Mouse (Mus musculus): Measurements from ENCODE around the gene Dpp6.

The Dpp6 gene

DNA sequence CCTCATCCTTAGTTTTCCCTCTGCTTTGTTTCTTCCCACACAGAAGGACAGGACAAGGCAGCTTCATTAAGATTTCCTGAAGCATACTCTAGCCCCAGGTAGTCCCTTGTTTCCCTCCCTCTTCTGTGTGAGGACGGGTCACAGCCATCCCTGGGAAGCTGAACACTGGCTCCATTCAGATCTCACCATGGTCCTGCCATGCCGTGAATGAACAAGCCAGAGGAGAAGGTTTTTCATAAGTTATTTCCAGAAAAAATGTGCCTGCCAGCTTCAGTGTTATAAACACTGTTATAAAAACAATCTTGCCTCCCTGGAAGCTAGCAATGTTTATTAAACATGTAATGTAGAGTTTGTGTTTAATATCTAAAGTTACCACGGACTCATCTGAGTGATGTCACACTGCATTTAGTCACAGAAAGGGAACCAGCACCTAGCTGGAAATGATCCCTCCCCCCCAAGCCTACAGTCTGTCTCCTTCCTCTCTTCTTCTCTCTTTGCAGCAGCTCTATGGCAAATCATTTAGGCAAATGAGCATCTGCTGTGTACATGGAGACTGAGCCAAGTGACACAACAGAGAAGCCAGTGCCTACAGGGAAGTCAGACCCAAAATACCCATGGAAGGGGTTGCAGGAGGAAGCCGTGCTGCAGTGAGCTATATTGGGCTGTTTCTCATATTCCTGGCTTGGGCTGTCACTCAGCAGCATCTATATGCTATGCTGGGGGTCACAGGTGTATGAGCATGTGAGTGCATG lies 128.3 kb downstream of the Dpp6 start:
- no peak for DNase-seq (ENCODE audit: extremely low read depth, insufficient read length, low spot score)

DNA sequence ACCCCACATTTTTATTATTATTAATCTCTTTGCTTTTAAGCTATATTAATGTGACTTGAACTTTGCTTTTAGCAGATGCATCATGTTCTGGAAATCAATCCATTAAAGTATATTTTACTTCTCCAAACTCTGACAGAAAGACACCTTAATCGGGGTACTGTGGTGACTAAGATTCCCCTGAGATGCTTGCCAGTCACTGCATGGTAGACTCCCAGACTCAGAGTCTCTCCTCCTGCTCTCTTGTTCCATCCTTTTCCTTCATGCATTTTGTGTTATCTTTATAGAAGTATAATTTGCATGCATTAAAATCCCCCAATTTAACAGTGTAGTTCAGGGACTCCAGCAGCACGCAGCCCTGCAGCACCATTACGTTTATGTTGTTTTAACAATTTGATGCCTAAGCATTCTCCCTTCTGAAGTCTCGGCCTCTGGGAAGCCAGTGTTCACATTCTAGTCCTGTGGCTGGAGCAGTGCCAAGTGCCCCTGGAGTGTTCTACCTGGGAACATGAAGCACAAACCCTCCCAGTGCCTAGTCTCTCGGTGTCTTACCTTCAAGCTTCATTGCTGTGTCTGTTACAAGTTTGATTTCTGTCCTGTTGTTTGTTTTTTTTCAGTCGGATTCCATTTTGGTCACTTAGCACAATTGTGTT lies 153.1 kb downstream of the Dpp6 start:
- no peak for DNase-seq (ENCODE audit: extremely low read depth, insufficient read length, low spot score)

DNA sequence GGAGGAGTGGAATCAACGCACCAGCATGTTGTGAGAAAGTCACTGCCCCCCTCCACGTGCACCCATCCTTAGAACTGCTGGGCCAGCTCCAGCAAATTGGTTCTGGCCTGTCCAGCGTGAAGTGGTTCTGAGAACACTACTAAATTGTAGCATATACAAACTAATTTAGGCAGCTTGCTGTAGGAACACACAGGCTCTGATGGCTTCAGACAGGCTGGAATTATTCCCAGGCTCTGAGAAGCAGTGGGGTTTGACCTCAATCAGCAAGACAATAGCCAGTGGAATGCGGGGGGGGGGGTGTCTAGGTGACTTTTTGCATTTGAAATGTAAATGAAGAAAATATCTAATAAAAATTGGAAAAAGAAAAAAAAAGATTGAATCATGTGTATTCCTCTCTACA lies 156.2 kb downstream of the Dpp6 start:
- DNase-seq (ENCODE audit: extremely low read depth, insufficient read length, low spot score) = no peak

DNA sequence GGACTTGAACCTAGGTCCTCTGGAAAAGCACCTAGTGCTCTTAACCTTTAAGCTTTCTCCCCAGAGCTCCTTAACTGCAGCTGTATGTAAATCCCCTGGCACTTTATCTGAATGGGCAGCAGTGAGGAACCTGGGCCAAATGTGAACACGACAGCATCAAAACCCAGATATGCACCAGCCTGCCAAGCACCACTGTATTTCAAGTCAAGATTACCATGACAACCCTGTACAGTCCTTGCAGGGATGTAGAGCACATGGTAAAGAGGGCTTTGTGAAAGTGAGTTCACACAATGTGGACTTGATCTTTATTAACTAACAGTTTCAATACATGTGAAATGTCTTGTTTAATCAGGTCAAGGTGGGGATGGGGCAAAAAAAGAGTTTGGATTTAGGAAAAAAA lies 162.3 kb downstream of the Dpp6 start:
- DNase-seq (ENCODE audit: extremely low read depth, insufficient read length, low spot score) = no peak

DNA sequence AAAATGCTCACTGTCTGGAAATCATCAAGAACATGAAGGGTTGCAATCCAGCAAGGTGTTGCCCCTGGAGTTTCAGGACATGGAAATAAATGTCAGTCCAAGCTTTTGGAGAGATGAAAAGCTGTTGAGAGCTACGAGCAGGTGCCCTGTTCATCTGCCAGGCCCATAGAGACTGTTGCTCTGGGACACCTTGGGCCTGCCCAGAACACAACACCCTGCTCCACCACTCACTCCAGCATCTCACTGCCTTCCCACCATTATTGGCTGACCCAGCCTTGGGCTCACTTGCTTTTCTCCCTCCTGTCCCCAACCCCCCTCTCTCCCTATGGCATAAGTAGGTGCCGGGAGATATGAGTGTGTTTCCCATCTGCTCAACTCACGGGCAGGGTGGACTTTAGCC lies 162.8 kb downstream of the Dpp6 start:
- no peak for DNase-seq (ENCODE audit: extremely low read depth, insufficient read length, low spot score)

DNA sequence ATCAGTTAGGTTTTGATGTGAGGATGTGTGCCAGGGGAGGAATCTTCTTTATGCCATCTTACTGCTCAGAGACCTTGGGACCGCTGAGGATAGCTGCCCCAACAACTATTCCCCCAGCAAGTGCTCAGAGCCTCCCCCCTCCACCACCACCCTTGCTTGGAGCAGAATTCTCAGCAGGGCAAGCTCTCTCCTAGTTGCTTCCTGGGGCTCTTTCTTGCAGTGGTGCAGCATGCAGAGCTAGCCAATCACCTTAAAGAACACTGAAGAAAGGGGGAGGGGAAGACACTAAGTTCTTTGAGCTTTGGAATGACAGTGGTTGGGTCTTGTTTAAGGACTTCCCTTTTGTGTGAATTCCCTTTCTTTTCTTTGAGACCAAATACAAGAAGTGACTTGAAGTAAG lies 168.1 kb downstream of the Dpp6 start:
- no peak for DNase-seq (ENCODE audit: extremely low read depth, insufficient read length, low spot score)

DNA sequence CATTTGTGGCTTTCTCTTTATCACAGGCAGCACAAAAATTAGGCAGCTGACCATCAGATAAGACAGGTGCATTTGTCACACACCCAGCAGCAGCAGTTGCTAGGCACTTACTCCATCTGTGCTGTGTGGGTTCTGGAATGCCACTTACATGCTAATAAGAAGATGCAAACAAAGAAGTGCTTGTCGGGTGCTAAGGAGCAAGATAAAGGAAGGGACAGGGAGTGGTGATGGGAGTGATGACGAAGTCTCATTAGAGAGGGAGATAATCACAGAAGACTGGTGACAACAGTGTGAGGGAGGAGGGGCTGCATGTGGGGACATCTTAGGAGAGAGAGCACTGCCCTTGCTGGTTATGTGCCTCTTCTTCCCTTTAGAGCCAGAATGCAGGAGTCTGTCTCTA lies 174.6 kb downstream of the Dpp6 start:
- no peak for DNase-seq (ENCODE audit: extremely low read depth, insufficient read length, low spot score)

DNA sequence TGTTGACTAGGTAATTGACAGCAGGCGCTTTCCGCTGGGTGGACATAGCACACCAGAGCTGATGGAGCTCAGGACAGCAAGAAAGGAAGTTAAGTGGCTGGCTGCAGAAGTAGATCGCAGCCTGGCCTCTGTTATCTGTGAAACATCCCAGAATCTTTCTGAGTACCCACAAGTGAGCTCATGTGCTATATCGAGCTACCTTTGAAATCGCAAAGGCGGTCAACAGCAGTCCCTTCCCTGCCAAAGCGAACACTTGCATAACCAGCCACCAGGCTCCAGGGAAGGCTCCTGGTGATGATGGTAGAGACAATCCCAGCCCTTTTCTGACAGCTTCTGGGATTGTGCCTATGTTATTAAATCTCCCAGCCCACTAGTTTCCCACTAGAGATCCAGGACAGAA lies 186.5 kb downstream of the Dpp6 start:
- DNase-seq (ENCODE audit: extremely low read depth, insufficient read length, low spot score) = no peak

DNA sequence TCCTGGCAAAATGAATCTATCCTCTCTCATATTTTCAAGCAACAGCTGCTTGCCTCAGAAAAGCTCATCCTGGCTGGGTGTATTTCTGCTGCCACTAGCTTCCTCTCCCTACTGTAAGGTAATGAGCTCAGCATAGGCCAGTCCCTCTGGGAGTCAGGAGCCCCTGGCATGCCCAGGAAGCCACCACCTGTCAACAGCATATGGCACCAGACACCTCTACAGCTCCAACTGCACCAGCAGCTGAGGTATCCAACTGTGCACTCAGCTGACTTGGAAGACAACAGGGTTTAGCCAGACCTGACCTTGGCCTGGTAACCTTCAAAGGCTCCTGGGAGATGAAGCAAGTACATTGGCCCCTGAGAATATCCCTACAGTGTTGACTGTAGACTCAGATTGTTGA lies 192.2 kb downstream of the Dpp6 start:
- DNase-seq (ENCODE audit: extremely low read depth, insufficient read length, low spot score) = no peak

DNA sequence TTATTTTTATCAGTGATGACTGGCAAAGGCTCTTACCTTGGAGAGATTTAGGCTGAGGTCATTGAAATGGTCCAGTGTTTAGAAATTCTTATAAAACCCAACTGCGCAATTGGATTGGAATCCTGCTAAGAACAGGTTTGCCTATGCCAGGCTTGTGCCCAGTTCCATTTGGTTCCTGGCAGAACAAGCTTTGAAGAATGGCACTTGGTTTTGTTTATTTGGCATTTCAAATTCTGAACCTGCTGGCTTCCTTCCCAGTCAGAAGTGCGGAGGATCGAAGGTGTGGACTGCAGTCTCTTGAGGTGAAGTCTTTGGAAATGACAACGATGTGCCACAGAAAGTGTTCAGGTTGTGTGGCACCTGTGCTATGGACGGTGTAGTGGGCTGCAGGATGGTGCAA lies 193.6 kb downstream of the Dpp6 start:
- DNase-seq (ENCODE audit: extremely low read depth, insufficient read length, low spot score) = no peak

DNA sequence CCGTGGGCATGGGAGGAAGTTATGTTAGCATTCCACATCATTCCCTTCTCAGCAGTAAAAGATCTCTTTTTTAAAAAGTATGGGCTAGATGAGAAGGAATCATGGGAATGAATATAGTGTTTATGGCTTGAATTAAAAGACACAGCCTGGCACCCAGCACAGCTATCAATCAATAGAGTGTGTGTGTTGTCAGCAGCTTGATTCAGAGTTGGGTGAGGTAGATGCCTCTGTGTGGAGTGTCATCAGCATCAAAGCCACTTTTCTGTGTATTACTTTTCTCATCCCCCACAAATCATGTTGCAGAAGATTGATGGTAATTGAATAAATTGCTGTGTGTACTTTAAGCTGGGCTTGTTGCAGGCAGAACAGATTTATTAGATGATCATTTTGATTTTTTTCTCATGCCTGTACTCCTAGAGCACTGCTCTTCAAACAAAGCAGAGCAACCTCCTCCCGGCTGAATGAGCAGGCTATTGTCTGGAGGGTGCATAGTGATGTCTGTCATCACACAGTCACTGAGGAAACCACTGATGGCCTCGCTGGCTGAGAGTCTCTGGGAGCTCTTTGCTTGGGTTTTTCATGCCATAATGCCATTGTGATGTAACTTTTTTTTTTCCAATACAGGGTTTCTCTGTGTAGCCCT lies 201.4 kb downstream of the Dpp6 start:
- DNase-seq (ENCODE audit: extremely low read depth, insufficient read length, low spot score) = no peak

DNA sequence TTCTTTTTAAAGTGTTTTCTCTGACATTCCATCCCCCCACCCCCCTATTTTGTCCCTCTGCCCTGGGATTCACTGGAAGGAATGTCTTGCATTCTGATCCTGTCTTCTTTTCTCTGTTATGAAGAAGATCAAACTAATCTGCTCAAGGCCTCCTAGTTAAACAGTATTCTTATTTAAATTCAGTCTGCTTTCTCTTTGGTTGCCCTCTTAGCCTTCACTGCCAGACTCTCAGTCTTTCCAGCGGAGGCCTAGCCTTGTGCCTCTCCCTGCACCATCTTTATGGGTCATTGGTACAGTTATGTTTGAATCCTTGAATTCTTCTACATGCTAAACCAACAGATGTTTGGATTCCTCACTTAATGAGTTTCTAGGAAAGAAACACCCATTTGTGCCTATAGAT lies 211.6 kb downstream of the Dpp6 start:
- DNase-seq (ENCODE audit: extremely low read depth, insufficient read length, low spot score) = no peak

DNA sequence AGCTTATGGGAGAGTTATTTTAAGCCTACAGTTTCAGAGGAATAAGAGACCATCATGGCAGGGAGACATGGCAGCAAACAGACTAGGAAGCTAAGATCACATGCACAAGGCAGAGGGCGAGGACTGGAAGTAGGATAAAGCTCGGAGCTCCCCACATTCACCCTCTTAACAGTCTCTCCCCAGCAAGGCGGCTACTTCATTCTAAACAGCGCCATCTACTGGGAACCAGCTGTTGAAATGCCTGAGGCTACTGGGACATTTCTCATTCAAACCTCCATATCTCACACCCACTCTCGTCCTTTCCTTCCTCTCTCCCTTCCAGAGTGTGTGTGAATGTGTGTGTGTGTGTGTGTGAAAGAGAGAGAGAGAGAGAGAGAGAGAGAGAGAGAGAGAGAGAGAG lies 212.8 kb downstream of the Dpp6 start:
- DNase-seq (ENCODE audit: extremely low read depth, insufficient read length, low spot score) = no peak

DNA sequence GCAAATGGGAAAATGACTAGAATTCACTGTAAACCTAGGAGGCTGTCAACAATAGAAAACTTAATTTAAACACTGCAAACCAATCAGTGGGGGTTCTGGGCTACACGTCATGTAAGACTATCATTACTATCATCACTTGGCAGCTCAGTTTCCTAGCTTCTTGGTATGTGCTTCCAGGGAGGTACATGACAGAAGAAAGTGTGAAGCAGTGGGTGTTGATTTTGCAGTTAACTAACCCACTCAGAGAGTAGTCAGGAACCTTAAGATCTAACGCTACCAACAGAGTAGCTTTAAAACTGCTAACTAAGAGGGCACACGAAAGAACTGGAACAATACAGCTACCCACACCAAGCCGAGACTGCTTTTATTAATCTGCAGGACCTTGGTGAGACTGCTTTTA lies 217.9 kb downstream of the Dpp6 start:
- DNase-seq (ENCODE audit: extremely low read depth, insufficient read length, low spot score) = no peak

DNA sequence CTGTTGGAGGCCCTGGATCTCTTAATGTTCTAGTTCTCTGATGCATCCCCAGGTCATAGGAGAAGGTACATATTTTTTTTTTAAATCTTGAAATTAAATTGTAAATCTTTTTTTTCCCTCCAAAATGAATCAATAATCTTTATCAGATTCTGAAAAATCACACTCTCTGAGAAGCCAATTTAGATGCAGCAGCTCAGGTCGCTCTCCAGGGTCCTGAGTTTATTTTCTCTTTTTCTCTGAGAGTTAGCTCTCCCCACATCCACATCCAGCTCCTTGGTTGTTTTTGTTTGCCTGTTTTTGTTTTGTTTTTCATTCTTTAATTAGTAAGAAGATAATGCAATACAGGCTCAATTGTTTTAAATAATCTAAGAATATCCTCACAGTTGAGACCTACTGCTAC lies 218.3 kb downstream of the Dpp6 start:
- no peak for DNase-seq (ENCODE audit: extremely low read depth, insufficient read length, low spot score)

DNA sequence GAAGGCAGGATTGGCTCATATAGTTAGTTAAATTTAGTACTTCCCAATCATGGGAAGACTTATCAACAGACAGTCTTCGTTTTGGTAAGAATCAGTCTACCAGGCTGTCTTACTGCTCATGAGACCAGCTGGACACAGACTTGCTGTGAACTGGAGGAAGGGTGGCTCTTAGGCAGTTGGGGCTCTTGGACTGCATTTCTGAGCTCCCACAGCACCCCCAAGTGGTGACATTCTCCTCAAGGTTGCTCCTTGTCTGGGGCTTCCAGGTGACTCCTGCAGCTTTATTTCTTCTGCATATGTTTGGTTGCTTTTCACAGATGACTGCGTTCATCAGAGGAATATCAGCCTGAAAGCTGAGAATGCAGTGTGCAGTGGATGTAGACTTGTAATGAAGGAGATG lies 218.9 kb downstream of the Dpp6 start:
- no peak for DNase-seq (ENCODE audit: extremely low read depth, insufficient read length, low spot score)

DNA sequence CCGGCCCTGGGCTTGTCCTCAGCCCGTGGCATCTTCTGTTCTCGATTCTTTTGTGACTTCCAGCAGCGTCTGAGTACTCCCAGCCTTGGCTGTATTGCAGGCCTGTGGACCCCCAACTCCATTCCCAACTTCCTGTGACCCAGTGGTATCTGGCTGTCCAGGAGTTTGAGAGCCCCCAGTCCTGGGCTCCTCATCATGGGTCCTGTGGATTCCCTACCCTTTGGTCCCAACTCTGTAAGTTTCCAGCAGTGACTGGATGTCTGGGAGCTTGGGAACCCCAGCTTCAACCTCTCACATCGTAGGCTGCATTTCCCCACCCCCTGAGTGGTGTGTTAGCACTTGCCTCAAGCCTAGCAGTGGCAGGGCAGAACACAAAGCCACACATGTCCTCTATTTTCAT lies 220.8 kb downstream of the Dpp6 start:
- no peak for DNase-seq (ENCODE audit: extremely low read depth, insufficient read length, low spot score)

DNA sequence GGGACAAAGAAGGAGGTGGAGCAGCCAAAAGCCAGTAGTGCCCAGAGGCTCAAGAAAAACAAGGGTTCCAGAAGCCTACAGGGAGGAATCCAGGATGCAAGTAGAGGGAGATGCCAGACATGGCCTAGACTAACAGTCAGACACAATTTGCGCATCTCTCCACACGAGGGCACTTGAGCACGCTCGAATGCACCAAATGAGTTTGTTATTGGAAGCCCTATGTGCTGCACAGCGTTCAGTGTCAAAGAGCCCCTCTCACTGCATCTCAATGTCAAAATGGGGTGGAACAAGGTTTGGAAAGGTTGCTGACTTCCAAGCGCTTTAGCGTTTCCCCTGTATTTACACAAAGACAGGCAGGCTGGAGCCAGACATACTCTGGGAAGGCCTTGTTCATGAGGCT lies 231.2 kb downstream of the Dpp6 start:
- no peak for DNase-seq (ENCODE audit: extremely low read depth, insufficient read length, low spot score)

DNA sequence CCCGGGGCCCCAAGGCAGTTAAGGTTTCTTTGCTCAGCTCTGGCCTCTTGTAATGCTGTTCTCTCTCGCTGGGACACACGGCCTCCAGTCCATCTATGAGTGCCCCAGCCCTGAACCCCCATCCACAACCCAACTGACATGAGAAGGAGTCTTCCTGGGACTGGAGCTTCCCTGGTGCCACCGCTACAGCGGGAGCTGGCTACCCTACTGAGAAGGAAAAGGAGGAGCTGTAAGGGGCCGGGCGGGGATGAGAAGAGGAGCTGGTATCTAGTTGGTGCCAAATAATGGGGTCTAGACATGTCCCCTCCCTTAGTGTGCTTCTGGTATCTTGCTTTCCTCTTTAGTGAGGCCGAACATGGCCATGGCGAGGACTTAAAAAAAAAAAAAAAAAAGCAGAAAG lies 231.9 kb downstream of the Dpp6 start:
- no peak for DNase-seq (ENCODE audit: extremely low read depth, insufficient read length, low spot score)

DNA sequence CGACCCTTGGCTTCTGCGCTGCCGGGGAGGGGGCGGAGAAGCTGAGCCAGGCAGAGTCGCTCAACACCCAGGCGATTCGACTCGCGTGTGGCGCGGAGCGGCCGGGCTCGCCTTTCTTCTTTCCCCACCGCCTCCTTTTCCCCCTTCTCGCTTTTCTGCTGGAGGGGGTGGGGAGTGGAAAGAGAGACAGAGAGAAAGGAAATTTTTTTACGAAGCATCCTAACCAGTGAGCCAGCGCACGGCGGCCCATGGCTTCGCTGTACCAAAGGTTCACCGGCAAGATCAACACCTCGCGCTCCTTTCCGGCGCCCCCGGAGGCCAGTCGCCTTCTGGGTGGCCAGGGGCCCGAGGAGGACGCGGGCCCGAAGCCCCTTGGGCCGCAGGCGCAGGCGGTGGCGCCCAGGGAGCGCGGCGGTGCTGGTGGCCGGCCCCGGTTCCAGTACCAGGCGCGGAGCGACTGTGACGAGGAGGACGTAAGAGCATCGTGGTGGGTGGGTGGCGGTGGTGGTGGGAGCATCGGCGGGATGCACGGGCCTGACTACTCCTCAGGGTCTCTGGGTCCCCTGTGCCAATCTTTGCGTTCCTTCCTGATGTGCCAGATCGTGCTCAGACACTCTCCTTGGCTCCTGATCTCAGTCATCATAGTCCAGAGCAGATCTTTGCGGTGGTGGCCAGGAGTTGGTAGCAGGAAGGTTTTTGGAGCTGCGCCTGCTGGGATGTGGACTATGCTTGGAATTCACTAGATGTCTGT lies 232.5 kb downstream of the Dpp6 start:
- DNase-seq (ENCODE audit: extremely low read depth, insufficient read length, low spot score) = no peak

DNA sequence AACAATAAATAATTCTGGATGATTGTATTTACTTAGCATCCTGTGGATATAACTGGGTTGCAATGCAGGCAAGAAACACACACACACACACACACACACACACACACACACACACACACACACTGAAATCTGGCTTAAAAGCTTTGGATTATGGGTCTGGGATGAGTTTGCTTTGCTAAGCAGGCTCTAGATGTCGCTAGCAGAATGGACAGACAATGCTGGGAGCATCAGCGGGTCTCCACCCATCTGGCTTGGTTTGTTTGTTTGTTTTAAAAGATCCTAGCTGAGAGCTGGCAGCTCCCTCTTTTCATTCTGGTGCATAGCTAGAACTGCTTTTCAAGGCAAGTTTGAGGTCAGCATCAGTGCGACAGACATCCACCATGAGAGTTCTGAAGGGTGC lies 234.2 kb downstream of the Dpp6 start:
- DNase-seq (ENCODE audit: extremely low read depth, insufficient read length, low spot score) = no peak

DNA sequence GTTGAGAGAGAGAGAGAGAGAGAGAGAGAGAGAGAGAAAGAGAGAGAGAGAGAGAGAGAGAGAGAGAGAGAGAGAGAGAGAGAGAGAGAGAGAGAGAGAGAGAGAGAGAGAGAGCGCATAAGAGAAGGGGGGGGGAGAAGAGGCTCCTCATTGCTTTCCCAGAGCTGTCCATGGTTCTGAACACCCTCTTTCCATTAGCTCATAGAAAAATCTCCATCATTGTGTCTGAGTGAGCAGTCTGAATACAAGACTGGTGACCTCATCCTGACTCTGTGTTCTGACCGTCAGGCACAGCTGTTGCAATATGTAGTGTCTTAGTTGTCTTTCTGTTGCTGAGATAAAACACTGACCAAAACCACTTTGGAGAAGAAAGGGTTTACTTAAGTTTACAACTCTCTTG lies 235.4 kb downstream of the Dpp6 start:
- no peak for DNase-seq (ENCODE audit: extremely low read depth, insufficient read length, low spot score)

Data from 3134 (cell line).